Mouse (Mus musculus) neural tube, embryonic 13.5 days (tissue): ENCODE data around the gene Rnf214. TPM values are rescaled to one million over a fixed set of nuclear protein-coding genes. Genes with fewer than 3 reads are reported as not detected.

ENCODE experiments used
- ATAC-seq: fragments of 200-750 bp; cut with Nextera tagmentation; 2 replicates; pipeline ENCODE4 v1.8.0; 2017; ENCODE audit warnings: low read depth, mild to moderate bottlenecking, moderate TSS enrichment, moderate library complexity
- H3K27ac ChIP-seq: fragments of 300-500 bp; sonication (generic); replicated peaks from 2 replicates; pipeline ENCODE4 v1.5.1; 2015; ENCODE audit warnings: moderate library complexity, mild to moderate bottlenecking, inconsistent platforms
- H3K27me3 ChIP-seq: fragments of 300-500 bp; sonication (generic); 2 replicates; pipeline ENCODE4 v1.6.1; 2015; ENCODE audit warnings: mild to moderate bottlenecking, inconsistent platforms
- H3K36me3 ChIP-seq: fragments of 300-500 bp; sonication (generic); 2 replicates; pipeline ENCODE4 v1.6.1; 2015; ENCODE audit warnings: mild to moderate bottlenecking, inconsistent platforms
- H3K4me1 ChIP-seq: fragments of 300-500 bp; sonication (generic); replicated peaks from 2 replicates; pipeline ENCODE4 v1.6.1; 2015; ENCODE audit warnings: inconsistent platforms
- H3K4me2 ChIP-seq: fragments of 300-500 bp; sonication (generic); 2 replicates; pipeline ENCODE4 v1.6.1; 2015; ENCODE audit warnings: inconsistent platforms, mild to moderate bottlenecking, moderate library complexity
- H3K4me3 ChIP-seq: fragments of 300-500 bp; sonication (generic); 2 replicates; pipeline ENCODE4 v1.5.1; 2015; ENCODE audit warnings: mild to moderate bottlenecking, inconsistent platforms
- H3K9ac ChIP-seq: fragments of 300-500 bp; sonication (generic); 2 replicates; pipeline ENCODE4 v1.6.1; 2015; ENCODE audit warnings: moderate library complexity, mild to moderate bottlenecking, inconsistent platforms
- H3K9me3 ChIP-seq: fragments of 300-500 bp; sonication (generic); 2 replicates; pipeline ENCODE4 v1.6.1; 2016; ENCODE audit warnings: inconsistent platforms
- WGBS: fragments of 180-500 bp; shearing (Covaris S2); methylation state at CpG from one replicate; pipeline ENCODE4 v1.1.7; 2015; 5-methylcytosine and 5-hydroxymethylcytosine counted together
- polyA plus RNA-seq: library from polyadenylated mRNA; unstranded; fragments of >200 nt; fragmentation: Nextera tagmentation; extraction: Ambion mirVana; gene quantifications from 2 replicates; pipeline ENCODE4 v1.2.1, GENCODE M21; 2015

The Rnf214 gene
- polyA plus RNA-seq, 1 experiment from 2014 or later = 82.3 TPM

- Histone ChIP-seq H3K4me2 (no peak overlapping the region), H3K36me3 (peaks cover 76% of the 10 kb centered on the region), H3K27ac (no peak overlapping the region), H3K4me1 (no peaks in the 10 kb centered on the region), H3K4me3 (no peak overlapping the region), H3K9me3 (no peaks in the 10 kb centered on the region), H3K9ac (no peak overlapping the region), H3K27me3 (no peaks in the 10 kb centered on the region)
- 87% methylated on average over 5 of the region's 5 CpGs for WGBS
- ATAC-seq = no peak
Observed at GRCm38 (mm10) chr9:45929285-45929684, 22.6 kb upstream of the Rnf214 start.

- peaks cover 16% of the 10 kb centered on the region for H3K4me1 ChIP-seq
- no peaks in the 10 kb centered on the region for H3K9me3 ChIP-seq
- H3K4me2 ChIP-seq = no peak overlapping the region
- ATAC-seq = no peak
- no peaks in the 10 kb centered on the region for H3K27me3 ChIP-seq
- H3K4me3 ChIP-seq = no peak overlapping the region
- no peak overlapping the region for H3K9ac ChIP-seq
- H3K36me3 ChIP-seq = peaks cover 94% of the 10 kb centered on the region
- no peak overlapping the region for H3K27ac ChIP-seq
- 74% methylated on average over 1 of the region's 1 CpGs for WGBS
Observed at GRCm38 (mm10) chr9:45919895-45920294, 13.2 kb upstream of the Rnf214 start.

GRCm38 (mm10) chr9:45917041-45917934 lies 10.6 kb upstream of the Rnf214 start:
- ATAC-seq = peak; percentile 89
- Histone ChIP-seq H3K9me3 (no peaks in the 10 kb centered on the region), H3K27ac (peak overlapping the region; percentile 73), H3K4me2 (no peak overlapping the region), H3K4me3 (no peak overlapping the region), H3K36me3 (peaks cover 96% of the 10 kb centered on the region), H3K27me3 (no peaks in the 10 kb centered on the region), H3K4me1 (peaks cover 16% of the 10 kb centered on the region), H3K9ac (no peak overlapping the region)
- 72% methylated on average over 5 of the region's 5 CpGs for WGBS

DNA sequence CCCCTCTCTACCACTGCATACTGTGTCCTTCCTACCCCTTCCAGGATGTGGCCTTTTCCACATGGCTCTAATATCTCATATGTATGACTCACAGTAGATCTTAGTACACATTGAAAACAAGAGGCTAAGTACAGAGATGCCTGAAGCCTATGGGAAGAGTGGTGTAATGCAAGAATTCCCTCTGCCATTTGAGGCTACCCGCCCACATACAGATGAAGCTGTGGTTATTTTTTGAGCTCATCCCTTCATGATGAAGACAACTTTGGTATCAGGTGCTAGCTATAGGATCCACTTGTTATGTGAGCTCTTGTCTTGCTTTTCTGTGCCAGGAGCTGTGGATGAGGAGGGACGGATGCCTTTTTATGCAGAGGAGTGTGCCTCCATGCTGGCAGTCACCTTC lies 8.9 kb upstream of the Rnf214 start:
- Histone ChIP-seq H3K36me3 (peaks cover 98% of the 10 kb centered on the region), H3K9ac (no peak overlapping the region), H3K9me3 (no peaks in the 10 kb centered on the region), H3K4me2 (no peak overlapping the region), H3K27ac (no peak overlapping the region), H3K4me3 (no peak overlapping the region), H3K27me3 (no peaks in the 10 kb centered on the region), H3K4me1 (peaks cover 16% of the 10 kb centered on the region)
- WGBS = 89% methylated on average over 2 of the region's 2 CpGs
- no peak for ATAC-seq

DNA sequence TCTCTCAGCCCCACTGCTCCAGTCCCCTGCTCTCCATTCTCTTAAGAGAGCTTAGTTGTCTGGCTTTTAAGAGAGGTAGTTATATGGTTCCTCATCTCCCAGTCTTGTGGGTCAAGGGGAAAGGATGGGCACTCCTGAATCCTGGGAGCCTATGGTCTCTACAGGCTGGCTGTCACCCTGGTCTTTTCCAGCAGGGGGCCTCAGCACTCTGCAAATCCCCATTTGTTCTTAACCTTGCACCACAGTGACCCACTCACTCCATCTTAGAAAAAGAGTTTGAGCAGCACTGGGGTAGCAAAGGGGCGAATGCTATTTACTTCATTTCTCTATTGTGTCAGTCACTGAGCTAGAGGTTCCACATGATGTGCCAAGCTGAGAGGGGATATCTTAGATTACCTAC lies 5.0 kb upstream of the Rnf214 start:
- Histone ChIP-seq H3K4me2 (no peak overlapping the region), H3K4me1 (peaks cover 16% of the 10 kb centered on the region), H3K36me3 (peaks cover 85% of the 10 kb centered on the region), H3K27me3 (no peaks in the 10 kb centered on the region), H3K9ac (no peak overlapping the region), H3K4me3 (no peak overlapping the region), H3K27ac (no peak overlapping the region), H3K9me3 (no peaks in the 10 kb centered on the region)
- WGBS = 85% methylated on average over 1 of the region's 1 CpGs
- ATAC-seq = no peak

DNA sequence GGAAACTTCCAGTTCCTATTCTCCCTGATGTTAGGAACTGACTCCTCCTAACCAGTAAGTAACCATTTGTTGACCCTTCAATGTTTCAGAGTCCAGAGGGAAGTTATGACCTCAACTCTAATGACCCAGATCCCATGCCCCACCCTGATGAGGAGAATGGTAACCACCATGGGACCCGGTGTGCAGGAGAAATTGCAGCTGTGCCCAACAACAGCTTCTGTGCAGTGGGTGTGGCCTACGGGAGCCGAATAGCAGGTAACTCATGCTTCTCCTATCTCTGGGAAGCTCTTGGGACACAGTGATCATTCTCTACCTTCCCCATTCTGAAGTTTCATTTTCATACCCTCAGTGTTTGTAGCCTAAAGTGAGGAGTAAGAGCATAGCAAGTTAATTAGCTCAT lies 4.3 kb upstream of the Rnf214 start:
- no peak overlapping the region for H3K27ac ChIP-seq
- H3K4me1 ChIP-seq = peaks cover 16% of the 10 kb centered on the region
- H3K4me2 ChIP-seq = no peak overlapping the region
- no peak overlapping the region for H3K4me3 ChIP-seq
- H3K9me3 ChIP-seq = no peaks in the 10 kb centered on the region
- ATAC-seq = no peak
- 91% methylated on average over 3 of the region's 3 CpGs for WGBS
- H3K27me3 ChIP-seq = no peaks in the 10 kb centered on the region
- no peak overlapping the region for H3K9ac ChIP-seq
- H3K36me3 ChIP-seq = peaks cover 78% of the 10 kb centered on the region

GRCm38 (mm10) chr9:45907078-45907428 lies 342 bp upstream of the Rnf214 start:
- Histone ChIP-seq H3K36me3 (peaks cover 57% of the 10 kb centered on the region), H3K4me3 (peak overlapping the region; percentile 68), H3K4me2 (peak overlapping the region; percentile 72), H3K27me3 (no peaks in the 10 kb centered on the region), H3K4me1 (peaks cover 33% of the 10 kb centered on the region), H3K27ac (peak overlapping the region; percentile 94), H3K9ac (peak overlapping the region; percentile 96), H3K9me3 (no peaks in the 10 kb centered on the region)
- under 1% methylated on average over 19 of the region's 19 CpGs for WGBS
- ATAC-seq = no peak

- Histone ChIP-seq H3K4me2 (peak overlapping the region; percentile 87), H3K4me1 (peaks cover 33% of the 10 kb centered on the region), H3K36me3 (peaks cover 56% of the 10 kb centered on the region), H3K4me3 (peak overlapping the region; percentile 68), H3K27me3 (no peaks in the 10 kb centered on the region), H3K9me3 (no peaks in the 10 kb centered on the region), H3K9ac (peak overlapping the region; percentile 96), H3K27ac (peak overlapping the region; percentile 94)
- WGBS = 0% methylated on average over 15 of the region's 27 CpGs
- ATAC-seq = peak; percentile 69
Observed at GRCm38 (mm10) chr9:45905811-45906237, 887 bp downstream of the Rnf214 start.

DNA sequence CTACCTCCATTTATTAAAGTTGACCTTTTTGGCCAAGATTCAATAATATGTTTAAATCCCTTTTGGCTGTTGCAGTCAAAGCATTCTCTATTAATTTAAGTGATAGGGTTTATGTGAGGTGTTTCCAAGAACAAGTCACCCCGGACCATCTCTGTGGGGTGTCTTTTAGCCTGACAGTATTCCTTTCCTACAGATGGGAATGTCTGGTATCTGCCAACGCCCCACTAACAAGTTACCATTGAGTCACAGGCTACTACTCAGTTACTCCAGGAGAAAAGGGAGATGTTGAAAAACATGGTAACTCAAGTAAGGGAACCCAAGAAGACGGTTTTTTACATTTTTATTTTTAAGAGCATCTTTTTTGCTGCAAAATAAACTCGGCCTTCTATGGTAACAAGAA lies 1.5 kb downstream of the Rnf214 start:
- Histone ChIP-seq H3K4me2 (peak overlapping the region; percentile 87), H3K9me3 (no peaks in the 10 kb centered on the region), H3K27ac (peak overlapping the region; percentile 94; the same call in 1 of the 2 replicates), H3K4me3 (peak overlapping the region; percentile 68), H3K27me3 (no peaks in the 10 kb centered on the region), H3K36me3 (peaks cover 51% of the 10 kb centered on the region), H3K4me1 (peaks cover 33% of the 10 kb centered on the region), H3K9ac (peak overlapping the region; percentile 96)
- 55% methylated on average over 4 of the region's 4 CpGs for WGBS
- ATAC-seq = no peak

GRCm38 (mm10) chr9:45893681-45894080 lies 13.0 kb downstream of the Rnf214 start:
- Histone ChIP-seq H3K4me1 (no peaks in the 10 kb centered on the region), H3K4me3 (no peak overlapping the region), H3K4me2 (no peak overlapping the region), H3K9ac (no peak overlapping the region), H3K36me3 (peaks cover 94% of the 10 kb centered on the region), H3K27me3 (no peaks in the 10 kb centered on the region), H3K27ac (no peak overlapping the region), H3K9me3 (no peaks in the 10 kb centered on the region)
- ATAC-seq = no peak

GRCm38 (mm10) chr9:45877928-45878327 lies 28.8 kb downstream of the Rnf214 start:
- peaks cover 8% of the 10 kb centered on the region; the same call in 1 of the 2 replicates for H3K4me1 ChIP-seq
- no peak overlapping the region for H3K4me3 ChIP-seq
- H3K4me2 ChIP-seq = no peak overlapping the region
- no peaks in the 10 kb centered on the region for H3K9me3 ChIP-seq
- WGBS = 85% methylated on average over 2 of the region's 2 CpGs
- no peak for ATAC-seq
- H3K27me3 ChIP-seq = no peaks in the 10 kb centered on the region
- H3K36me3 ChIP-seq = peaks cover 75% of the 10 kb centered on the region
- H3K9ac ChIP-seq = no peak overlapping the region
- H3K27ac ChIP-seq = no peak overlapping the region

DNA sequence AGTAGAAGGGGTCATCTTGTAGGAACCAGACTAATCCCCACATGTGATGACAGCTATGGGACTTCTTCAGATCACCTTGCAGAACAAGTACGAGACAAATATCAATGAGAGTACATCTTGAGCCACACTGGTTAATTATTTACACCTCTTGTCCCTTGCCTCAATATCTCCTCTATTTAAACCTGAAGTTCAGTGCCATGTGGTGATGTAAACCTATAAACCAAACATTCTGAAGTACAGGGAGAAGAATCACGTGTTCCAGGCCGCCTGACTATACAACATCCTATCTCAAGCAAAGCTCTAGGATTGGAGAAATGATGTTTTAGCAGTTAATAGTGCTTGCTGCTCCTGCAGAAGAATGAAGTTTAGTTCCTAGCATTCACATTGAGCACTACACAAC lies 36.4 kb downstream of the Rnf214 start:
- H3K4me3 ChIP-seq = no peak overlapping the region
- no peak overlapping the region for H3K27ac ChIP-seq
- H3K9me3 ChIP-seq = no peaks in the 10 kb centered on the region
- H3K4me2 ChIP-seq = no peak overlapping the region
- H3K36me3 ChIP-seq = peaks cover 96% of the 10 kb centered on the region
- 0 out of 2 replicates have a peak, but pooled peaks cover under 1% of the 10 kb centered on the region for H3K4me1 ChIP-seq
- ATAC-seq = no peak
- no peak overlapping the region for H3K9ac ChIP-seq
- H3K27me3 ChIP-seq = no peaks in the 10 kb centered on the region
- 94% methylated on average over 3 of the region's 3 CpGs for WGBS

- Histone ChIP-seq H3K9ac (no peak overlapping the region), H3K4me2 (no peak overlapping the region), H3K36me3 (peaks cover 97% of the 10 kb centered on the region), H3K4me1 (no peaks in the 10 kb centered on the region), H3K27ac (no peak overlapping the region), H3K9me3 (no peaks in the 10 kb centered on the region), H3K4me3 (no peak overlapping the region), H3K27me3 (no peaks in the 10 kb centered on the region)
- WGBS = 95% methylated on average over 3 of the region's 3 CpGs
- ATAC-seq = no peak
Observed at GRCm38 (mm10) chr9:45869181-45869580, 37.5 kb downstream of the Rnf214 start.
